Mouse (Mus musculus) C2C12 (cell line): ENCODE results near the gene Kcnma1. TPM values are rescaled to one million over a fixed set of nuclear protein-coding genes. Genes with fewer than 3 reads are reported as not detected.

Experiments
- H3K27me3 ChIP-seq: one replicate; pipeline ENCODE4 v1.6.1; 2011; ENCODE audit not compliant: control insufficient read depth, insufficient read depth, insufficient read length
- H3K36me3 ChIP-seq: one replicate; pipeline ENCODE4 v1.6.1; 2011; ENCODE audit not compliant: control insufficient read depth, insufficient read depth
- H3K4me3 ChIP-seq: one replicate; pipeline ENCODE4 v1.5.1; 2011; ENCODE audit warnings: mild to moderate bottlenecking, control low read depth; ENCODE audit not compliant: poor library complexity, insufficient read depth, severe bottlenecking
- H3K79me2 ChIP-seq: one replicate; pipeline ENCODE4 v1.6.1; 2011; ENCODE audit not compliant: control insufficient read depth, insufficient read depth
- H3K79me3 ChIP-seq: one replicate; pipeline ENCODE4 v1.6.1; 2011; ENCODE audit warnings: low read depth, control low read depth
- H3ac ChIP-seq: one replicate; pipeline ENCODE3; 2011; ENCODE audit warnings: low read depth; ENCODE audit not compliant: control insufficient read depth, insufficient read length
- CEBPB ChIP-seq: IDR thresholded peaks from one replicate; pipeline ENCODE4 v1.6.1; 2011; ENCODE audit warnings: low read depth, mild to moderate bottlenecking, control low read depth, moderate library complexity
- CTCF ChIP-seq: IDR thresholded peaks from one replicate; pipeline ENCODE4 v1.5.1; 2011; ENCODE audit not compliant: control insufficient read depth, insufficient read depth, insufficient read length
- FOSL1 ChIP-seq: IDR thresholded peaks from one replicate; pipeline ENCODE4 v1.8.0; 2011; ENCODE audit warnings: mild to moderate bottlenecking, low read length; ENCODE audit not compliant: poor library complexity, insufficient read depth, severe bottlenecking
- MAX ChIP-seq: IDR thresholded peaks from one replicate; pipeline ENCODE4 v1.6.1; 2011; ENCODE audit warnings: mild to moderate bottlenecking, control low read depth
- MYOD1 ChIP-seq: IDR thresholded peaks from one replicate; pipeline ENCODE4 v1.6.1; 2011; ENCODE audit warnings: low read depth; ENCODE audit not compliant: control insufficient read depth, insufficient read length
- MYOG ChIP-seq: IDR thresholded peaks from one replicate; pipeline ENCODE4 v1.6.1; 2011; ENCODE audit not compliant: control insufficient read depth, insufficient read length; ENCODE audit errors: extremely low read depth
- USF1 ChIP-seq: IDR thresholded peaks from one replicate; pipeline ENCODE4 v1.6.1; 2011; ENCODE audit warnings: low read depth, mild to moderate bottlenecking, control low read depth, moderate library complexity
- polyA plus RNA-seq: library from polyadenylated mRNA; unstranded; fragments of >200 nt; fragmentation: generic; extraction: Trizol; gene quantifications from one replicate; pipeline ENCODE4 v1.2.1, GENCODE M21; 2012; ENCODE audit warnings: missing spikeins

Gene Kcnma1
- polyA plus RNA-seq, 1 experiment, result not detected

- Histone ChIP-seq H3K4me3 (no peak overlapping the region), H3K36me3 (no peaks in the 10 kb centered on the region), H3ac (no peak overlapping the region), H3K79me3 (no peaks in the 10 kb centered on the region), H3K27me3 (no peaks in the 10 kb centered on the region), H3K79me2 (no peaks in the 10 kb centered on the region)
- TF ChIP-seq CTCF, result no peak
- TF ChIP-seq CEBPB, result no peak
- no peak for TF ChIP-seq MAX
- no peak for TF ChIP-seq MYOD1
- TF ChIP-seq FOSL1, result no peak
- no peak for TF ChIP-seq MYOG
- no peak for TF ChIP-seq USF1
Observed at GRCm38 (mm10) chr14:23618973-23619372, 395.3 kb downstream of the Kcnma1 start.

GRCm38 (mm10) chr14:23618081-23618480, 396.2 kb downstream of the Kcnma1 start:
- no peak for TF ChIP-seq CEBPB
- TF ChIP-seq FOSL1, result no peak
- no peak for TF ChIP-seq CTCF
- TF ChIP-seq MYOG, result no peak
- TF ChIP-seq MYOD1, result no peak
- TF ChIP-seq USF1, result no peak
- H3K79me3 ChIP-seq, result no peaks in the 10 kb centered on the region
- no peaks in the 10 kb centered on the region for H3K36me3 ChIP-seq
- H3K27me3 ChIP-seq, result no peaks in the 10 kb centered on the region
- H3ac ChIP-seq, result no peak overlapping the region
- no peaks in the 10 kb centered on the region for H3K79me2 ChIP-seq
- no peak overlapping the region for H3K4me3 ChIP-seq

GRCm38 (mm10) chr14:23610054-23610453, 404.2 kb downstream of the Kcnma1 start:
- no peaks in the 10 kb centered on the region for H3K27me3 ChIP-seq
- TF ChIP-seq FOSL1 (no peak), CTCF (no peak), CEBPB (no peak), MAX (no peak), USF1 (no peak), MYOD1 (no peak), MYOG (no peak)
- H3K79me2 ChIP-seq, result no peaks in the 10 kb centered on the region
- no peaks in the 10 kb centered on the region for H3K79me3 ChIP-seq
- no peaks in the 10 kb centered on the region for H3K36me3 ChIP-seq
- no peak overlapping the region for H3ac ChIP-seq
- H3K4me3 ChIP-seq, result no peak overlapping the region

- Histone ChIP-seq H3ac (no peak overlapping the region), H3K36me3 (no peaks in the 10 kb centered on the region), H3K4me3 (no peak overlapping the region), H3K27me3 (peaks cover 3% of the 10 kb centered on the region), H3K79me3 (no peaks in the 10 kb centered on the region), H3K79me2 (no peaks in the 10 kb centered on the region)
- TF ChIP-seq CTCF (no peak), MYOD1 (no peak), MAX (no peak), USF1 (no peak), CEBPB (no peak)
Observed at GRCm38 (mm10) chr14:23605740-23606139, 408.6 kb downstream of the Kcnma1 start.

GRCm38 (mm10) chr14:23602937-23603336, 411.4 kb downstream of the Kcnma1 start:
- no peak for TF ChIP-seq CTCF
- no peak for TF ChIP-seq MYOD1
- no peak for TF ChIP-seq FOSL1
- no peak for TF ChIP-seq MYOG
- no peaks in the 10 kb centered on the region for H3K79me2 ChIP-seq
- peaks cover 3% of the 10 kb centered on the region for H3K27me3 ChIP-seq
- no peak overlapping the region for H3ac ChIP-seq
- no peaks in the 10 kb centered on the region for H3K36me3 ChIP-seq
- no peak overlapping the region for H3K4me3 ChIP-seq
- H3K79me3 ChIP-seq, result no peaks in the 10 kb centered on the region

- no peak for TF ChIP-seq CTCF
- TF ChIP-seq FOSL1, result no peak
- no peak for TF ChIP-seq MYOG
- H3ac ChIP-seq, result no peak overlapping the region
- no peaks in the 10 kb centered on the region for H3K79me2 ChIP-seq
- H3K36me3 ChIP-seq, result no peaks in the 10 kb centered on the region
- H3K4me3 ChIP-seq, result no peak overlapping the region
- peaks cover 3% of the 10 kb centered on the region for H3K27me3 ChIP-seq
- no peaks in the 10 kb centered on the region for H3K79me3 ChIP-seq
Observed at GRCm38 (mm10) chr14:23602054-23602453, 412.2 kb downstream of the Kcnma1 start.

- Histone ChIP-seq H3K79me3 (no peaks in the 10 kb centered on the region), H3K36me3 (no peaks in the 10 kb centered on the region), H3ac (no peak overlapping the region), H3K27me3 (no peaks in the 10 kb centered on the region), H3K79me2 (no peaks in the 10 kb centered on the region), H3K4me3 (no peak overlapping the region)
- TF ChIP-seq CEBPB (no peak), MAX (no peak), CTCF (no peak), MYOG (no peak), USF1 (no peak), MYOD1 (no peak), FOSL1 (no peak)
Observed at GRCm38 (mm10) chr14:23594629-23595028, 419.7 kb downstream of the Kcnma1 start.
